Mouse (Mus musculus) midbrain, postnatal 0 days (tissue): ENCODE measurements around the gene Pkp1. TPM values are rescaled to one million over a fixed set of nuclear protein-coding genes. Genes with fewer than 3 reads are reported as not detected.

Source experiments
- ATAC-seq: fragments of 200-750 bp; cut with Nextera tagmentation; 2 replicates; pipeline ENCODE4 v1.8.0; 2017; ENCODE audit warnings: moderate number of reproducible peaks, mild to moderate bottlenecking, moderate TSS enrichment, moderate library complexity; ENCODE audit not compliant: low FRiP score
- DNase-seq: peaks from one replicate; pipeline ENCODE4 v3.0.0-alpha.2; 2015; ENCODE audit warnings: low spot score
- H3K27ac ChIP-seq: fragments of 300-500 bp; sonication (generic); 2 replicates; pipeline ENCODE4 v1.5.1; 2014; ENCODE audit warnings: low read depth, mild to moderate bottlenecking, low read length, mixed read lengths
- H3K27me3 ChIP-seq: fragments of 300-500 bp; sonication (generic); 2 replicates; pipeline ENCODE4 v1.6.1; 2014; ENCODE audit warnings: low read length, control low read depth, mixed read lengths; ENCODE audit not compliant: insufficient read depth
- H3K36me3 ChIP-seq: fragments of 300-500 bp; sonication (generic); 2 replicates; pipeline ENCODE4 v1.6.1; 2014; ENCODE audit warnings: low read length, control low read depth, mixed read lengths; ENCODE audit not compliant: insufficient read depth
- H3K4me1 ChIP-seq: fragments of 300-500 bp; sonication (generic); 2 replicates; pipeline ENCODE4 v1.6.1; 2014; ENCODE audit warnings: mild to moderate bottlenecking, control low read depth, antibody characterized with exemption, low read length, mixed read lengths; ENCODE audit not compliant: insufficient read depth
- H3K4me2 ChIP-seq: fragments of 300-500 bp; sonication (generic); 2 replicates; pipeline ENCODE4 v1.6.1; 2014; ENCODE audit warnings: low read depth, mild to moderate bottlenecking, low read length, mixed read lengths; ENCODE audit not compliant: poor library complexity, severe bottlenecking
- H3K4me3 ChIP-seq: fragments of 300-500 bp; sonication (generic); 2 replicates; pipeline ENCODE4 v1.5.1; 2014; ENCODE audit warnings: low read depth, mild to moderate bottlenecking, low read length, moderate library complexity
- H3K9ac ChIP-seq: fragments of 300-500 bp; sonication (generic); replicated peaks from 2 replicates; pipeline ENCODE4 v1.6.1; 2014; ENCODE audit warnings: mild to moderate bottlenecking, low read length, moderate library complexity, mixed read lengths; ENCODE audit not compliant: poor library complexity, severe bottlenecking
- H3K9me3 ChIP-seq: fragments of 300-500 bp; sonication (generic); 2 replicates; pipeline ENCODE4 v1.6.1; 2016; ENCODE audit warnings: low read length, control low read depth
- CTCF ChIP-seq: IDR thresholded peaks from 2 replicates; pipeline ENCODE4 v1.5.1; 2016; ENCODE audit warnings: antibody characterized with exemption, mild to moderate bottlenecking
- WGBS: fragments of 180-500 bp; shearing (Covaris S2); extraction: QIAGEN DNeasy Blood & Tissue Kit; methylation state at CpG from one replicate; pipeline ENCODE4 v1.1.7; 2014; 5-methylcytosine and 5-hydroxymethylcytosine counted together
- polyA plus RNA-seq: library from polyadenylated mRNA; unstranded; fragments of >200 nt; fragmentation: Nextera tagmentation; extraction: Ambion mirVana; gene quantifications from 2 replicates; pipeline ENCODE4 v1.2.1, GENCODE M21; 2015
- total RNA-seq: library from RNA; depleted of rRNA; stranded (reverse); fragments of >200 nt; gene quantifications from 2 replicates; pipeline ENCODE4 v1.2.3, GENCODE M21; 2014

Pkp1 gene
- total and polyA plus RNA-seq, 2 experiments from 2014 or later, result 0.16 to 2.9 TPM

DNA sequence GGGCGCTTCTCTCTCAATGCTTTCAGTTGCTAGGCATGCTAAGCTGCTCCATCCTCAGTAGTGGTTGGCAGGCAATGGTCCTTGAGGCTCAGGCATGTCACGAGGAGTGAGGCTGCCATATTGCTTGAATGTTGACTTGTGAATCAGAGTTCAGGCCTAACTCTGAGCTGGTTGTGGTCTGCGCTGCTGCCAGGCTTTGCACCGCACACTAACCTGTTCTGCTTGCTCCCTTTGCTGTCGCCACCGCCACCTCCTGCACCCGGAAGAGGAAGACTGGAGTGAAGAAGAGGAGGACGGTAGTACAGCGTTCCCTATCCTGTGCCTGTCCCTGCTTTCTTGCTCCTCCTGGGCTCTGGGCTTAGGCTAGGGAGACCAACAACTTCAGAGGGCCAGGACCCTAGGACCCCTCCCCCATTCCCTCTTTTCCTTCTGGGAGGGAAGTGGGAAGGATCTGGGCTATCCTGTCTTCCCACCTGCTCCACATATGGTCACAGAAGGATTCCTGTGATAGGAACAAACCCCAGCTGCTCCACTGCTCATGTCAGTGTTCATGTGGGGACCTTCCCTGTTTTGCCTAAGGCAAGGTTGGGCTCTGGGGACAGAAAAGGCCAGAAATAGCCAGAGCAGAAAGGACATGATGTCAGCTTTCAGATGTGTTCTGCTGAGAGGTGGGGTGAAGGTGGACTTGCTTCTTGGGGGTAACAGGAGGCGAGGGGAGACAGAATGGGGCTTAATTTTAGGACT is 75.3 kb downstream of the Pkp1 start:
- Histone ChIP-seq H3K27me3 (no peaks in the 10 kb centered on the region), H3K36me3 (no peaks in the 10 kb centered on the region), H3K9me3 (no peaks in the 10 kb centered on the region), H3K4me3 (no peak overlapping the region), H3K9ac (no peak overlapping the region), H3K4me2 (no peak overlapping the region), H3K27ac (no peak overlapping the region), H3K4me1 (no peaks in the 10 kb centered on the region)
- no peak for TF ChIP-seq CTCF
- DNase-seq, result no peak
- WGBS, result 88% methylated on average over 10 of the region's 10 CpGs
- ATAC-seq, result no peak

- Histone ChIP-seq H3K27ac (no peak overlapping the region), H3K9me3 (no peaks in the 10 kb centered on the region), H3K4me3 (no peak overlapping the region), H3K9ac (no peak overlapping the region), H3K36me3 (no peaks in the 10 kb centered on the region), H3K4me1 (no peaks in the 10 kb centered on the region), H3K4me2 (no peak overlapping the region), H3K27me3 (no peaks in the 10 kb centered on the region)
- WGBS, result 78% methylated on average over 15 of the region's 15 CpGs
- DNase-seq (no peak), ATAC-seq (no peak)
- TF ChIP-seq CTCF, result no peak
Measured at GRCm38 (mm10) chr1:135840675-135841395, 78.2 kb downstream of the Pkp1 start.

DNA sequence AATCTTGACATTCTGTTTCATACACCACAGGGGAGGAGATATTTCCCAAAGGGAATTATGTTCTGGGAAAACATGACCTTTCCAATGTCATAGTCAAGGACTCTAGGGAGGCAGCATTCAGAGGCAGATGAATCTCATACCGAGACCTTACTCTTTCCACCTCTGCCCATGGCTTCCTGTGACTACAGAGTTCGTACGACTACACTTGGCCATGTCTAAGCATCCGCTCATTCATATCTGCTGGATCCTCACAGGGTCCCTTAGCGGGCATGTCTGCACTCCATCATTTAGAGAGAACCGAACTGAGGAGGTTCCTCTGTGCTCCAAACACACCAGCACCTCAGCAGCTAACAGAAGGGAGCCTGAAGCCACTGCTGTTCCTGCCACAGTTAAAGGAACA is 79.9 kb downstream of the Pkp1 start:
- Histone ChIP-seq H3K9ac (no peak overlapping the region), H3K27me3 (no peaks in the 10 kb centered on the region), H3K4me2 (no peak overlapping the region), H3K36me3 (no peaks in the 10 kb centered on the region), H3K4me3 (no peak overlapping the region), H3K4me1 (no peaks in the 10 kb centered on the region), H3K9me3 (no peaks in the 10 kb centered on the region), H3K27ac (no peak overlapping the region)
- no peak for DNase-seq
- TF ChIP-seq CTCF, result no peak
- 89% methylated on average over 6 of the region's 6 CpGs for WGBS
- ATAC-seq, result no peak

GRCm38 (mm10) chr1:135838626-135839025 is 80.4 kb downstream of the Pkp1 start:
- no peak for TF ChIP-seq CTCF
- H3K4me3 ChIP-seq, result no peak overlapping the region
- H3K36me3 ChIP-seq, result no peaks in the 10 kb centered on the region
- DNase-seq, result no peak
- H3K4me2 ChIP-seq, result no peak overlapping the region
- ATAC-seq, result no peak
- no peaks in the 10 kb centered on the region for H3K4me1 ChIP-seq
- H3K9me3 ChIP-seq, result no peaks in the 10 kb centered on the region
- H3K27ac ChIP-seq, result no peak overlapping the region
- WGBS, result 62% methylated on average over 4 of the region's 4 CpGs
- no peak overlapping the region for H3K9ac ChIP-seq
- no peaks in the 10 kb centered on the region for H3K27me3 ChIP-seq

DNA sequence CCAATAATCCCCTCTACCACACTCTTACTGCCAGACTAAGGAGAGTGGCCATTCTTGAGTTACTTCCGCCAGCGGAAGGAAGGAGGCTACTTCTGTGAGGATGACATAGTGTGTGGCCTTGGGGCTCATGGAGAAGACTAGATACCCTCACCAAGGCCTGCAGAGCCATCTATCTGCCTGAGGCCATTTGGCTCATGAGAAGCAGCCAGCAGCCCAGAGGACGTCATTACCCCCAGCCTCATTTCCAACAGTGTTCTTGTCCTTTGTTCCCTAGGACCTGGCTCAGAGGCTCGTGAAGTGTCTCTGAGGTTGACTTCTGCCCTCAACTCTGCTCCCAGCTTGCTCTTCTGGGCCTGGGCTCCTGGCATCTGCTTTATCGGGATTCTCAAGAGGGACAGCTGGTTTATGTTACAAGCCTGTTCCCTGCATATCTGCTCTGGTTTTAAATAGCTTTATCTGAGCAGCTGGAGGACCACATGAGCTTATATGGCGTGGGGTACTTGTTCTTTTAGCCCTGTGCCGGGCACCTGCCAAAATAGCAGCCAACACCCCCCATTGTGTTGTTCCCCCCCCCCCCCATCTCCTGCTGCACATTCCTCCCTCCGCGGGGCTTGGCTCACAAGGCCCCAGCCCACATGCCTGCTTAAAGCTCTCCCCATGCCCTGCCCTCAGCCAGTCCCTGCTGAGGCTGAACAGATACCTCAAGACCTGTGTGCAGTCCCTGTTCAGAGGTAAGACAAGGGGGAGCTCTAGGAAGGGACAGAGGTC is 83.1 kb downstream of the Pkp1 start, which contains the start of gene Tnnt2:
Gene Tnnt2, plus strand, starts transcription at position 639 of the 768 bp plus-strand sequence.
- H3K4me2 ChIP-seq, result no peak within 1 kb of the TSS
- no peak within 1 kb of the TSS for H3K4me3 ChIP-seq
- H3K27ac ChIP-seq, result no peak within 1 kb of the TSS
- H3K4me1 ChIP-seq, result no peaks in the 10 kb centered on the region
- no peak for DNase-seq
- no peak for TF ChIP-seq CTCF
- WGBS, result 51% methylated on average over 9 of the region's 9 CpGs
- no peak within 1 kb of the TSS for H3K9ac ChIP-seq
- ATAC-seq, result no peak
- H3K36me3 ChIP-seq, result no peaks in the 10 kb centered on the region
- H3K27me3 ChIP-seq, result no peaks in the 10 kb centered on the region
- H3K9me3 ChIP-seq, result no peaks in the 10 kb centered on the region

DNA sequence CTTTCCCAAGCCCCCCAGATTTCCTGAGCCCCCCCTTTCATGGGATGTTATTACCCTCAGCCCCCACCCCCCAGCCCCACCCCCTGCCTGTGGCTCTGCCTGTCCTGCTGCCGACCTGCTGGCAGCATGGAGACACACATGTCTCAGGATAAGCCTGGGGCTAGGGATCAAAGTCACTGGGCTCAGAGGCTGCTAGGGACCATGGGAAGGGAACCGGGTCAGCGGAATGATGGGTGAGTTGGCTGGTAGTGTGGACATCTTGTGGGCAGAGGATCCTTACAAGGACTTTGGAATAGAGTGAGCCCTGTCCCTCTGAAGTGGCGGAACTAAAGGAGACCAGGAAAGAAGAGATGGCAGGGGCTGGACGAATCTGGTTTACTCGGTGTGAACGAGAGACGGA is 84.0 kb downstream of the Pkp1 start:
- WGBS, result 84% methylated on average over 8 of the region's 8 CpGs
- Histone ChIP-seq H3K36me3 (no peaks in the 10 kb centered on the region), H3K4me3 (no peak overlapping the region), H3K27me3 (no peaks in the 10 kb centered on the region), H3K9ac (no peak overlapping the region), H3K9me3 (no peaks in the 10 kb centered on the region), H3K4me1 (no peaks in the 10 kb centered on the region), H3K4me2 (no peak overlapping the region), H3K27ac (no peak overlapping the region)
- no peak for TF ChIP-seq CTCF
- DNase-seq (no peak), ATAC-seq (no peak)
